Mouse (Mus musculus): ENCODE results near the gene Magea8. TPM values are rescaled to one million over a fixed set of nuclear protein-coding genes. Genes with fewer than 3 reads are reported as not detected.
"Not testable (repeated sequence)": the region's sequence is repeated elsewhere in the genome, so short reads cannot be mapped to it uniquely, and the experiment has no call there.

The Magea8 gene
- not detected in 2 replicates for polyA plus RNA-seq (2016; fragmentation: Nextera tagmentation; extraction: Ambion mirVana)

GRCm38 (mm10) chrX:154995750-154996149 lies at the start of gene Magea8:
Gene Magea8, minus strand, starts transcription at chrX:154995850.
- H3K9me3 ChIP-seq; DNase-seq (ENCODE audit: extremely low spot score, low spot score); H3K4me3 ChIP-seq; H3K36me3 ChIP-seq (replicated peaks); H3K27ac ChIP-seq; H3K4me1 ChIP-seq; H3K27me3 ChIP-seq (ENCODE audit: poor library complexity, severe bottlenecking): not testable (repeated sequence)
- 93% methylated on average over 11 of the region's 11 CpGs for WGBS

GRCm38 (mm10) chrX:154949405-154949804 lies 46.2 kb downstream of the Magea8 start, which contains the start of gene Magea3:
Gene Magea3, minus strand, starts transcription at chrX:154949505.
- H3K27me3 ChIP-seq (ENCODE audit: poor library complexity, severe bottlenecking); H3K36me3 ChIP-seq (replicated peaks); DNase-seq (ENCODE audit: extremely low spot score, low spot score); H3K4me1 ChIP-seq; H3K27ac ChIP-seq; H3K4me3 ChIP-seq; H3K9me3 ChIP-seq: not testable (repeated sequence)
- 69% methylated on average over 1 of the region's 1 CpGs for WGBS

- not testable (repeated sequence) for H3K4me3 ChIP-seq; H3K4me1 ChIP-seq; DNase-seq (ENCODE audit: extremely low spot score, low spot score); H3K27ac ChIP-seq; H3K9me3 ChIP-seq; H3K27me3 ChIP-seq (ENCODE audit: poor library complexity, severe bottlenecking); H3K36me3 ChIP-seq (replicated peaks)
- 62% methylated on average over 1 of the region's 1 CpGs for WGBS
Observed at GRCm38 (mm10) chrX:154935887-154936286, 59.8 kb downstream of the Magea8 start, which contains the start of gene Magea6. Gene Magea6, minus strand, starts transcription at chrX:154935987.

Other genes with a start within 250 kb of the Magea8 start
- gene Cldn34b1, start 105.6 kb downstream of the Magea8 start, polyA plus RNA-seq (2016; fragmentation: Nextera tagmentation; extraction: Ambion mirVana) = not detected in 2 replicates
- not detected in 2 replicates for gene Magea6, start 59.9 kb downstream of the Magea8 start, polyA plus RNA-seq (2016; fragmentation: Nextera tagmentation; extraction: Ambion mirVana)
- not detected in 2 replicates for gene Magea3, start 46.3 kb downstream of the Magea8 start, polyA plus RNA-seq (2016; fragmentation: Nextera tagmentation; extraction: Ambion mirVana)
- not detected in 2 replicates for gene Magea5, start 67.3 kb upstream of the Magea8 start, polyA plus RNA-seq (2016; fragmentation: Nextera tagmentation; extraction: Ambion mirVana)
- not detected in 2 replicates for gene Magea1, start 93.9 kb upstream of the Magea8 start, polyA plus RNA-seq (2016; fragmentation: Nextera tagmentation; extraction: Ambion mirVana)
- not detected in 2 replicates for gene Magea2, start 97.8 kb upstream of the Magea8 start, polyA plus RNA-seq (2016; fragmentation: Nextera tagmentation; extraction: Ambion mirVana)
- gene Cldn34b2, start 132.6 kb upstream of the Magea8 start, polyA plus RNA-seq (2016; fragmentation: Nextera tagmentation; extraction: Ambion mirVana) = not detected in 2 replicates
- 58.4 and 65.7 TPM in 2 replicates for gene Sat1, start 220.6 kb upstream of the Magea8 start, polyA plus RNA-seq (2016; fragmentation: Nextera tagmentation; extraction: Ambion mirVana)

Data from forebrain, embryonic 10.5 days (tissue).